Mouse (Mus musculus) CH12.LX (cell line): ENCODE data around the gene Slc43a2.

Experiments used
- CTCF ChIP-seq, 2 experiments: IDR thresholded peaks in 1 of 2; conservative IDR thresholded peaks in 1 of 2; 2 replicates each; pipeline ENCODE4 v1.5.1; 2011 to 2012; ENCODE audit warnings: low read depth in 2 of 2, low read length in 2 of 2, improper control_type of control experiment in 1 of 2, inconsistent platforms in 1 of 2, mild to moderate bottlenecking in 1 of 2, moderate library complexity in 1 of 2
- EP300 ChIP-seq: IDR thresholded peaks from 2 replicates; pipeline ENCODE4 v1.6.1; 2011; ENCODE audit warnings: low read length, improper control_type of control experiment
- ETS1 ChIP-seq: conservative IDR thresholded peaks from 2 replicates; pipeline ENCODE4 v1.6.1; 2012; ENCODE audit warnings: low read depth, mild to moderate bottlenecking, inconsistent platforms, low read length, improper control_type of control experiment, moderate library complexity
- GABPA ChIP-seq: IDR thresholded peaks from 2 replicates; pipeline ENCODE4 v1.6.1; 2012; ENCODE audit warnings: low read depth, low read length, improper control_type of control experiment, inconsistent platforms; ENCODE audit not compliant: insufficient replicate concordance
- MAZ ChIP-seq: IDR thresholded peaks from 2 replicates; pipeline ENCODE4 v1.6.1; 2012; ENCODE audit warnings: low read depth, mild to moderate bottlenecking, inconsistent platforms, low read length, improper control_type of control experiment, moderate library complexity
- ZMIZ1 ChIP-seq: IDR thresholded peaks from 2 replicates; pipeline ENCODE4 v1.6.1; 2012; ENCODE audit warnings: low read depth, mild to moderate bottlenecking, inconsistent platforms, low read length, improper control_type of control experiment

DNA sequence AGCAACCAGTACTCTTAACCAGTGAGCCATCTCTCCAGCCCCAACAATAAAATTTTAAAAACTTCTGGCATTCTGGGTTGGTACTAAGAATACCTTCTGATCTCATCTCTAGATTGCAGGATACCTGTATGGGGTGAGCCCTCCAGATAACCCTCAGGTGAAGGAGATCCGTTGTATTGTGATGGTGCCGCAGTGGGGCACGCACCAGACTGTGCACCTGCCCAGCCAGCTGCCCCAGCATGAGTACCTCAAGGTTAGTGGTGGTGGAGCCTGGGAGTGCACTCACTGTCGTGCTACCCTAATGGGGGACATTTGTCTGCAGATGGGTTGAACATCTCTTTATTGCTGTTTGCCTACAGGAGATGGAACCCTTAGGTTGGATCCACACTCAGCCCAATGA lies 23.3 kb upstream of the Slc43a2 start:
- TF ChIP-seq CTCF (conservative IDR thresholded peaks at IDR 0.05 in 1 of 2, IDR thresholded peaks at IDR 0.05 in 1 of 2; ENCODE audit: low read depth in 2 of 2, low read length in 2 of 2) (no peak), ZMIZ1 (no peak), ETS1 (no peak), GABPA (no peak), MAZ (no peak), EP300 (no peak)
